Mouse (Mus musculus) embryo, embryonic 10 days (tissue): ENCODE results near the gene Zp3.

Experiments
- DNase-seq: peaks from one replicate; pipeline ENCODE4 v3.0.0-alpha.2; 2015; ENCODE audit warnings: low spot score

The Zp3 gene

DNA sequence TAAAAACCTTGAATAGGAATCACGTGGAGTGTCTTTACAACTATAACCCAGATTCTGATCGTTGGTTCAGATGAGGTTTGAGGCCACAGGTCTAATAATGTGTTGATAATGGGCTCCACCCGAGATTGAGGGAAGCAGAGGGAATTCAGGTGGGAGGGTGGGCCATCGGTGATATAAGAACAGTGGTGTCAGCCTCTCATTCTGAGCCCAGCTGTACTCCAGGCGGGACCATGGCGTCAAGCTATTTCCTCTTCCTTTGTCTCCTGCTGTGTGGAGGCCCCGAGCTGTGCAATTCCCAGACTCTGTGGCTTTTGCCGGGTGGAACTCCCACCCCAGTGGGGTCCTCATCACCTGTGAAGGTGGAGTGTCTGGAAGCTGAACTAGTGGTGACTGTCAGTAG, at the start of gene Zp3:
TSS of gene Zp3 (plus strand) at position 196 of the 400 bp plus-strand sequence.
- DNase-seq: no peak

GRCm38 (mm10) chr5:135931526-135931925, 48.4 kb upstream of the Zp3 start:
- DNase-seq: no peak

GRCm38 (mm10) chr5:135932359-135932758, 47.5 kb upstream of the Zp3 start:
- DNase-seq: no peak

GRCm38 (mm10) chr5:135933222-135933899, 46.5 kb upstream of the Zp3 start:
- no peak for DNase-seq

GRCm38 (mm10) chr5:135933900-135934441, 45.9 kb upstream of the Zp3 start:
- peak; percentile 69 for DNase-seq

GRCm38 (mm10) chr5:135934481-135935175, 45.3 kb upstream of the Zp3 start, which contains the start of gene Ywhag:
TSS of gene Ywhag (minus strand) at chr5:135934616.
- peak; percentile 98 for DNase-seq

DNA sequence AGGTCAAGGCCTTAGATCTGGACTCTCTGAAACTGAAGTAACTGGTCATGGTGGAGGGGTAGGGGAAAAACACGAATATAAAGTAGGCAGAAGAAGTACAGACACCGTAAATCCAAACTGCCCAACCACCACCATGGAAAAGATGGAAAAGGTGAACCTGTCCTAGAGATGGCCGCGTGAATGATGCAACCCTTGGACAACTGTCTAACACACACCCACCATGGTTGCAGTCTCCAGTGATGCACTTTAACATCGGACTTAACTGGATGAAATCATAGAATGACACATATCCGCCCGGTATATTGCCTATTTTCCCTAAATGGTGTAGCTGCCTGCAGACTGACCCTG, 44.7 kb upstream of the Zp3 start:
- DNase-seq: no peak

DNA sequence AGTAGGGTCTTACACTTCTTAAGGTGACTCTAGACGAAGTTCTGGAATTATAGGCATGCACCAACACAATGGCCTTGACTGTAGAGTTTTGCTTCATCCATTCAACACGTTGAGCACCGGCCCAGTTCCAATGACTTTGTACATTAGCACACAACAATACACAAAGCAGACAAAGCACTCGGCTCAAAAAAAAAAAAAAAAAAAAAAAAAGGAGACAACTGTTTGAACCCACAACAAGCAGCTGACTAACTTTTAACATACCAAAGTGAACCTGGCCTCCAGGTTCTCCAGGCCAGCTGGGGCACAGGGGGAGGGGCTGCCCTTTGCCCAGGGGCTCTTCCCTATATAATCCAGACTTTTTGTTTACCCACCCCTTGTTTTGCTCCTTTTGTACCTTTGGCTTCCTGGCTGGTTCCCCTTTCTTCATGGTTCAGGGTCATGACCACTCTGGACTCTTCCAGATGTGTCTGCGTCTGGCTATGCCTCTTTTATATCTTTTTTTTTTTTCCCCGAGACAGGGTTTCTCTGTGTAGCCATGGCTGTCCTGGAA, 44.2 kb upstream of the Zp3 start:
- no peak for DNase-seq

DNA sequence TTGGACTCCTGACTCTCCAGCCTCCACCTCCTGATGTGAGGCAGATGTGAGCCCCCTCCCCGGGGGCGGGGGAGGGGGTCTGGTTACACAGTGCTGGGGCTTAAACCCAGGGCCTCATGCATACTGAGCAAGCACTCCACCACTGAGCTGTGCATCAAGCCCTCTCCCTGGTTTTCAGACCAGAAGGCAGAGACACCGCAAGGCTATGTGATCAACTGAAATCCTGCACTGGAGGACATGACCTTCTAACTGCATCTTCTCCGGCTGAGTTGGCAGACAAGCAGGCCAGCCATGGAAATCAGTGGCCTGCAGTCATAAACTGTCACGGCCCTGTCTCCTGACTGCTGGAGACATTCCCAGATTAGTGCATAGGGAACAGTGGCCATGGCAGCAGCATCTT, 39.3 kb upstream of the Zp3 start:
- no peak for DNase-seq

DNA sequence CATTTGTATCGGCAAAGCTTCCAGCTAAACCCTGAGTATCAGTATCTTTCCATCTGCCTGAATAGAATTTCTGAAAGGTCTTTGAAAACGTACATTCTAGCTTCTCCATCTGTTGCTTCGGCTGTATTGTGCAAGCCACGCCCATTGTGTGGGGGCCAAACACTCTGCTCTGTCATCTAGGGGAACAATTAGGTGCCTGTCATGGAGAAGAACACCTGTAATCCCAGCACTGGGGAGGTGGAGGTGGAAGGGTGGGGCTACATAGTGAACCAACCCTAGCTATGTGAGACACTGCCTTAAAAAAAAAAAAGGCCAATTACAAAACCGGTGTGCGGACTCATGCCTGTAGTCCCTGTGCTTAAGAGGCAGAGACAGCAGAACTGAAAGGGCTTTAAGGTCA, 37.2 kb upstream of the Zp3 start:
- DNase-seq: no peak

DNA sequence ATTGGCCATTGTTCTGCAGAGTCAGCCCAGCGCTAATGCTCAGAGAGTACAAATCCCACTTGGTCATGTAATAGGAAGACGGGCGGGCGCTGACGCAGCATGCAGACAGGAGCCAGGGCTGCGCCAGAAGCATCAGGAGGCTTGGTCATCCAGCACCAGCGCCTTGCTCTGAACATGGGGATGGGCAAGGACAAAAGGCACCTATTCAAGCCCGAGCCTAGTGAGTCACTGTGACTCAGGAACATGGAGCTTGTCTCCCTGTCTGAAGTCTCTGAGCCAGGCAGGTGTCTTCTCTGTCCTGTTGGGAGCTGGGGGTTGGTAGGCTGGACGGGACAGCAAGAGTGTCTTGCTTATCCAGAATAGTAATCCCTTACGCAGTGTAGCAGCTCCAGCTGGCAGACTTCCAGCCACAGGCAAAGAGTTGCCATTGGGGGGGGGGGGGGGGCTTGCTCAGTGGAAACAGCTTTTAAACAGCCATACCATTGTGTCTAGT, 33.9 kb upstream of the Zp3 start:
- no peak for DNase-seq

DNA sequence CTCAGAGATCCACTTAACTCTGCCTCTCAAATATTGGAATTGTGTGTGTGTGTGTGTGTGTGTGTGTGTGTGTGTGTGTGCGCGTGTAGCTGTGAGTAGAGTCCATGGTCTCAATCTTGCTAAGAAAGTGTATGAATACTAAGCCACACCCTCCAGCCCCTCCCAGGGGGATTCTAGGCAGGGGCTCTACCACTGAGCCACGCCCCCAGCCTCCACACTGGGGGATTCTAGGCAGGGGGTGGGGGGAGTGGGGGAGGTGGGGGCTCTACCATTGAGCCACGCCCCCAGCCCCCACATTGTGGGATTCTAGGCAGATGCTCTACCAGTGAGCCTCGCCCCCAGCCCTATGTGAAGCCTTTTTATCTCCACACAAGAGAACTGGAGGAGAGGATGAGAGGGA, 33.3 kb upstream of the Zp3 start:
- no peak for DNase-seq

DNA sequence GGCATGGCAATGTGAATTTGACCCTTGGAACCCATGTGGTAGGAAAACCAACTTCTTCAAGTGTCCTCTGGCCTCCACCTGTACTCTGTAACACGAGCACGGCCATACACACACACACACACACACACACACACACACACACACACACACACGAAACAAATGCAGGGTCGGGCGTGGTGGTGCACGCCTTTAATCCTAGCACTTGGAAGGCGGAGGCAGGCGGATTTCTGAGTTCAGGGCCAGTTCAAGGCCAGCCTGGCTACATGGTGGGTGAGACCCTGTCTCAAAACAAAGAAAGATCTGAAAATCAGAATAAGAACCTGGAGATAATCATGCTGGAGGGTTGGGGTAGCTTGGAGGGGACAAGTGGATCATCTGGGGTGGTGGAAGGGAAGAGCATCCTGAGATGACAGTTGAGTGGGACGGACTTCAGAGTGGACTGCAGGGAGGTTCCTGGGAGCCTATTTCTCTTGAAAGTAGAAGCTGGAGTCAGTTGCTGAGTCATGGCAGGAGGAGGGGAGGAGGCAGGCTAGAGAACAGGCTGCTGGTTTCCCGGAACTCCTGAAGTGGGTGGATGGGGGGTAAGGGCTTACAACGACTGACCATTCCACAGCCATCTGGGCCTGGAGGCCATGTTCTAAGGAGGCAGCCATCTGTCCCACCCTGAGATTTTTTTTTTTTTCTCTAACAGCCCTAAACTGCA, 29.0 kb upstream of the Zp3 start:
- DNase-seq: no peak

- DNase-seq: no peak
Observed at GRCm38 (mm10) chr5:135951660-135952059, 28.2 kb upstream of the Zp3 start.

DNA sequence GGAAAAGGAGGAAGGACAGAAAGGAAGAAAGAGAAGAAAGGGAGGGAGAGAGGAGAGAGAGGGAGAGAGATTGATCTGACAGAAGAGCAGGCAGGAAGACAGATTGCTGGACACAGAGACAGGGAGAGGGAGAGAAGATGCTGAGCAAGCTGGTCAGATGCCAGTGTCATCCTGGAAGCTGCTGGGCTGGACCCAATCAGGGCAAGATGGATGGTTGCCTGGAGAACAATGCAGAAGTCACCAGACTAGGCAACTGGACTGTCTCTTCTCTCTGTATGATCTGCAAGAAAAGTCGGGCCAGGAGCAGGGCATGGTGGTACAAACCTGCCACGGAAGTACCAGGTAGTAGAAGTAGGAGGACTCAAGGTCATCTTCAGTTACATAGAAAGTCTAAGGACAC, 27.1 kb upstream of the Zp3 start:
- DNase-seq: no peak

- no peak for DNase-seq
Observed at GRCm38 (mm10) chr5:135956300-135957206, 23.3 kb upstream of the Zp3 start.

DNA sequence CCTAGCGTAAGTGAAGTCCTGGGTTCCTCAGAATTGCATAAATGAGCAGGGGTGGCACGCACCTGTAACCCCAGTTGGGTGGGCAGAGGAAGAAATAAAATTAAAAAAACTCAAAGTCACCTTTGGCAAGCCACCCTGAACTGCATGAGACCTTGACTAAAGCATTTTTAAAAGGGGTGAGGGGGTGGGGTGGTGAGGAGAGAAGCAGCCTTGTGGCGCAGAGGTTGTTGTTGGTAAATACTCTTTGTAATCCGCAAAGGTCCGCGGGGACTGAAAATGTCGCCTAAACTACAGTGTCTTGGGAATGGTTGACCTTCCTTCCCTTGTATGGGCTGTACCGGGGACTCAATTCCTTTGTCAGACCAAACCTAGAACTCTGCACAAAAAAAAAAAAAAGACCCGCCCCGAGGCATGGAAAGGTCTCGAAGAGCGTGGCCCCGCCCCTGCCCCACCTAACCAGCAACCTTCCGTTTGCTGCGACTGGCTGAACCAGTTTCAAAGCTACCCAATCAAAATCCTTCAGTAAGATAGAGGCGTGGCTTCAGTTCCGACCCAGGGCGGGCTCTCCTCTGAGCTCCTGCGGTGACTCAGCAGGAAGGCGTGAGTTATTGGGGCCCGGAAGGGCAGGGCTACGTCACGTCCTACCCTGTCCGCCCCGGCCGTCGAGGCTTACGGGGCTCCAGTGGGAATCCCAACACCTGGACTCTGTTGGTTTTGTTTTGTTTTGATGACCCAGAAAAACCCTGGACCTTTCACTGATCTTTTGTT, 22.5 kb upstream of the Zp3 start:
- DNase-seq: peak; percentile 97

DNA sequence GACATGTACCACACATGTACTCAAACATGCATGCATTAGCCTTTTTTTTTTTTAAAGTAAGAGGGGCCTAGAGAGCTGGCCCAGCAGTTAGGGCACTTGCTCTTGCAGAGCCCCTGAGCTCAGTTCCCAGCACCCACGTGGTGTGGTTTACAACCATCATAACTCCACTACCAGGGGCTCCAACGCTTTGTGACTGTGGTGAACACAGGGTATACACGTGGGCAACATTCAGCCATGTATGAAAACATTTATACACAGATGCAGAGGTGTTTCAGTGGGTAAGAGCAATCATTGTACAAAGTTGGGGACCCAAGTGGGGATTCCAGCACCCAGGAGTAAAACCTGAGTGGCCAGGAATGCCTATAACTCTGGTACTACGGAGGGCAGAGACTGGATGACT, 21.5 kb upstream of the Zp3 start:
- no peak for DNase-seq

DNA sequence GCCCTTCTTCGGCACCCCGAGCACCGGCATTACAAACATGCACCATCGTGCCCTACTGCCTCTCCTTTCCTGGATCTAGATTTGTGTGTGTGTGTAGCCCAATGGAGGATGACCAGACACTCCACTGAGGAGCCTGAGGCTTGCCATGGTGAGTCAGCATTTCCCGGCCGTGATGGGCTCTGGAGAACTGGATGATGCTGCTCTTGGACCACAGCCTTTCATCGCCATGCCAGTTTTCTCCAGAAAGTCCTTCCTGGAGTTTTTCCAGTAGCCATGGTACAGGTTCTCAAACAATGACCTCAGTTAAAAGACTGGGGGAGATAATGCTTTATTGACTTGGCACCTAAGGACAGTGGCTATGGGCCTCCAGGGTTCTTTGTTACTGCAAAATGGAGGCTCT, 20.0 kb upstream of the Zp3 start:
- DNase-seq: no peak

DNA sequence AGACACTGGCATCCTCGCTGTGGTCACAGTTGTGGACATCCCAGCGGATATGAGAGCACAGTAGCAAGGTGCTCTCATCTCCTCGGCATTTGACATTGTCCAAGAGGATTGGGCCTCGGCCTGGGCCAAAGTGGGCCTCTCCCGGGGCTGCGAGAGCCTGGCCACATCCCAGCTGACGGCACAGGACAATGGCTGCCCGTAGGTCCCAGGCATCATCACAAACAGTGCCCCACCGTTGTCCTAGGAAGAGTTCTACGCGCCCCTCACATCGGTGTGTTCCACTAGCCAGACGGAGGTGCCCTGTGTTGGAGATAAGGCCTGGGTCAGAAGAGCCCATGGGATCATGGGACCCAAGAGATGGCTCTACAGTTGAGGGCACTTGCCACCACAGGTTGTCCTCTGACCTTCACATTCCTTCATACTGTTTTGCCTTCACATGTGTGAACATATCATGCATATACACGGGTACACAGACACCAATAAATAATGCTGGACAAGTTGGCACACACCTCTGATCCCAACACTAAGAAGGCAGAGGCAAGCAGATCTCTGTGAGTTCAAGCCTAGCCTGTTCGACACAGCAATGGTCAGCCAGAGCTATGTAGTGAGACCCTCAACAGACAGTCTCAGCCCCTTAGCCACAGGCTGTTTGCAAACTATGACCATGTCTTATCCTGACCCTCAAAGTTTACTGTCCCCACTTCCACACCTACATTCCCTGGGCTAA, 18.8 kb upstream of the Zp3 start:
- no peak for DNase-seq
